Mouse (Mus musculus): Measurements from ENCODE around the gene Rnpepl1. TPM values are rescaled to one million over a fixed set of nuclear protein-coding genes. Genes with fewer than 3 reads are reported as not detected.

Rnpepl1 gene
- polyA plus RNA-seq, 1 experiment, result 87.3 TPM

- no peak for TF ChIP-seq CTCF (IDR thresholded peaks at IDR 0.05; ENCODE audit: low read depth, low read length)
- no peak for TF ChIP-seq POLR2A (IDR thresholded peaks at IDR 0.05; ENCODE audit: borderline replicate concordance, low read depth, low read length)
- peaks cover 3% of the 10 kb centered on the region for H3K4me1 ChIP-seq (ENCODE audit: control insufficient read depth, insufficient read depth, low read length)
- H3K4me3 ChIP-seq (ENCODE audit: insufficient read depth, low read length), result no peak overlapping the region
- no peak overlapping the region for H3K27ac ChIP-seq (ENCODE audit: insufficient read depth, low read depth, low read length)
Measured at GRCm38 (mm10) chr1:92914993-92915392, 4.4 kb downstream of the Rnpepl1 start.

GRCm38 (mm10) chr1:92916725-92917124, 6.1 kb downstream of the Rnpepl1 start:
- Histone ChIP-seq H3K4me3 (ENCODE audit: insufficient read depth, low read length) (no peak overlapping the region), H3K4me1 (ENCODE audit: control insufficient read depth, insufficient read depth, low read length) (peaks cover 17% of the 10 kb centered on the region), H3K27ac (ENCODE audit: insufficient read depth, low read depth, low read length) (no peak overlapping the region)
- no peak for TF ChIP-seq CTCF (IDR thresholded peaks at IDR 0.05; ENCODE audit: low read depth, low read length)
- no peak for TF ChIP-seq POLR2A (IDR thresholded peaks at IDR 0.05; ENCODE audit: borderline replicate concordance, low read depth, low read length)

GRCm38 (mm10) chr1:92919151-92919550, 8.6 kb downstream of the Rnpepl1 start:
- no peak overlapping the region for H3K27ac ChIP-seq (ENCODE audit: insufficient read depth, low read depth, low read length)
- no peak for TF ChIP-seq POLR2A (IDR thresholded peaks at IDR 0.05; ENCODE audit: borderline replicate concordance, low read depth, low read length)
- no peak for TF ChIP-seq CTCF (IDR thresholded peaks at IDR 0.05; ENCODE audit: low read depth, low read length)
- H3K4me3 ChIP-seq (ENCODE audit: insufficient read depth, low read length), result no peak overlapping the region
- H3K4me1 ChIP-seq (ENCODE audit: control insufficient read depth, insufficient read depth, low read length), result peaks cover 17% of the 10 kb centered on the region

DNA sequence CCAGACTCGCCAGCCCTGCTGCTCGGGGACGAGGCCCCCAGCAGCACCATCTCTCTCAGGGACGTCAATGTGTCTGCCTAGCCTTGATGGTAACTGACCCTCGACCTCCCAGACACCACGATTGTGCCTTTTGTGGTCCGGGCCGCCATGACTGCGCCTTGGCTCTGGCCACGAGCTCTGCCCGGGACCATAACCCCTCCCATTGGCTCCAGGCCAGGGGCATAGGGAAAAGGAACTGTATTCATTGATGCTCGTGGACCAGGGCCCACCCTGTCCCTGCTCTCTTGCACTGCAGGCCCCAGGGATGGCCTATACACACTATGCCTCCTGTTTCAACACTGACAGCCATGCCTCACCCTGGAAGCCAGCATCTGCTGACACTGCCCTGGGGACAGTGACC, 9.2 kb downstream of the Rnpepl1 start:
- H3K4me3 ChIP-seq (ENCODE audit: insufficient read depth, low read length), result no peak overlapping the region

DNA sequence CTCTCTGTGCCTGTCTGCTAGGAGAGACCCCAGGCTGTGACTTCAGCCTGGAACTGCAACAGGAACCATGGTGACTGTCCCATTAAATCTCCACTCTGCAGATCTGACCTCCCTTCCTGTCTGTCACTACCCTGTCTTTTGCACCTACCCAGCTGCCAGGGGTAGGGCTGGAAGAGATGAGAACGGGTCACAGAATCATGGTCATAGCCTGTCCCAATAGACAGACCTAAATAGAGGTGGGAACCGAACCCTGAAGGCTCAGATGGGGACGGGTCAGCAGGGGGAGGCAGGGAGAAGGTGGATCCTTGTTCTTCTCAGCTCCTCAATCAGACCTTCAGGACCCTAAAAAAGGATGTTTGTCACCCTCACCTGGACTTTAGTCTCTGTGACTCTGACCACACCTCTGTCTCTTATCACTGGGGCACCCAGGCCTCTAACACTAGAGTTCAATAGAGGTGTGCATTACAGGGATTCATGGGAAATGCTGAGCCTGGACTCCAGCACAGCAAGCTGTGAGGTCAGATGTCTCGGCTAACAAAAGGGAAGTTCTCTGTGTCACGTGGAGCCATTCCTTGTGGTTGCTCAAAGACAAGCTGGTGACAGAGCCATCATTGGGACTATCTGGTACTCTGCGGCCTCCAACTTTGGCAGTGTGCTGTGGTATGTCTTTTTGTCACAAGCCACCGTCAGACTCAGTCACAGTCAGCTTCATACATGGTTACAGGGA, 10.1 kb downstream of the Rnpepl1 start:
- Histone ChIP-seq H3K27ac (ENCODE audit: insufficient read depth, low read depth, low read length) (peak overlapping the region; percentile 61), H3K4me3 (ENCODE audit: insufficient read depth, low read length) (no peak overlapping the region), H3K4me1 (ENCODE audit: control insufficient read depth, insufficient read depth, low read length) (peaks cover 17% of the 10 kb centered on the region)
- no peak for TF ChIP-seq POLR2A (IDR thresholded peaks at IDR 0.05; ENCODE audit: borderline replicate concordance, low read depth, low read length)
- no peak for TF ChIP-seq CTCF (IDR thresholded peaks at IDR 0.05; ENCODE audit: low read depth, low read length)

More for the DNA sequence above, 9.2 kb downstream of the Rnpepl1 start:
- H3K27ac ChIP-seq (ENCODE audit: insufficient read depth, low read depth, low read length), result no peak overlapping the region
- peaks cover 17% of the 10 kb centered on the region for H3K4me1 ChIP-seq (ENCODE audit: control insufficient read depth, insufficient read depth, low read length)
- TF ChIP-seq POLR2A (IDR thresholded peaks at IDR 0.05; ENCODE audit: borderline replicate concordance, low read depth, low read length) (no peak), CTCF (IDR thresholded peaks at IDR 0.05; ENCODE audit: low read depth, low read length) (no peak)

DNA sequence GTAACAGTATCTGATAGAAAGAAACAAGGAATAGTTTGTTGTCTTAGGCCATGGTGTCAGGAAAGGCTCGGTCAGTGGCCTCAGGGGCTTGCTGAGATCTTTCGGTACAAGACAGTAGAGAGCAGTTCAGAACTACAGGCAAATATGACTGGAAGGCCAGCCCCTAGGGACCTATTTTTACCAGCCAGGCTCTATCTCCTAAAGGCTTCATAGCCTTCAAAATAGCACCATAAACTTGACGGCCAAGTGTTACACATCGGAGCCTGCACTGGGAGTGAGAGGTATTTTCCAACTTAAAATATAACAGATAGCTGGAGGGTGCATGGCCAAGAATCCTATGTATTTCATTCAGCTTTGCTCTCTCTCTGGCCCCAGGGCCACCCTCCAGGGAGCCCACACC, 10.9 kb downstream of the Rnpepl1 start:
- Histone ChIP-seq H3K27ac (ENCODE audit: insufficient read depth, low read depth, low read length) (no peak overlapping the region), H3K4me3 (ENCODE audit: insufficient read depth, low read length) (no peak overlapping the region), H3K4me1 (ENCODE audit: control insufficient read depth, insufficient read depth, low read length) (peaks cover 17% of the 10 kb centered on the region)
- TF ChIP-seq CTCF (IDR thresholded peaks at IDR 0.05; ENCODE audit: low read depth, low read length) (no peak), POLR2A (IDR thresholded peaks at IDR 0.05; ENCODE audit: borderline replicate concordance, low read depth, low read length) (no peak)

- Histone ChIP-seq H3K4me3 (ENCODE audit: insufficient read depth, low read length) (no peak overlapping the region), H3K27ac (ENCODE audit: insufficient read depth, low read depth, low read length) (no peak overlapping the region), H3K4me1 (ENCODE audit: control insufficient read depth, insufficient read depth, low read length) (peaks cover 8% of the 10 kb centered on the region)
Measured at GRCm38 (mm10) chr1:92930171-92930706, 19.7 kb downstream of the Rnpepl1 start.

DNA sequence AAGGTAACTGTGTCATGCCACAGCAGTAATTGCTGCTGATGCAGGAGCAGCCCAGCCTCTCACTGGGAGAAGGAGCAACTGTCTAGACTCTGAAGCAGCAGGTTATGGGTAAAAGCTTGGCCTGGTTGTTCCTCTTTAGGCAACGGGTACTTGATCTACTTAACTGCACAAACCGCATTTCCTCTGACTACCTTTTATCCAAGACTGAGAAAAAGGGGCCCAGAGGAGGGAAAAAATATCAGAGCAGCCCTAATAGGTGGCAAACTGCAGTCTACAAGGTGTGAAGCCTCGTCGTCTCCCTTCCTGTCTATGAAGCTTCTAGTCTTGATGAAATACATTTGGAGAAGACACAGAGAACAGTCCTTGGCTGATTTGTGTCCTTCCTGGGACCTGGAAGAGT, 23.0 kb downstream of the Rnpepl1 start:
- TF ChIP-seq CTCF (IDR thresholded peaks at IDR 0.05; ENCODE audit: low read depth, low read length) (no peak), POLR2A (IDR thresholded peaks at IDR 0.05; ENCODE audit: borderline replicate concordance, low read depth, low read length) (no peak)
- Histone ChIP-seq H3K4me3 (ENCODE audit: insufficient read depth, low read length) (peak overlapping the region; percentile 69), H3K27ac (ENCODE audit: insufficient read depth, low read depth, low read length) (peak overlapping the region; percentile 93), H3K4me1 (ENCODE audit: control insufficient read depth, insufficient read depth, low read length) (peaks cover 15% of the 10 kb centered on the region)

More at GRCm38 (mm10) chr1:92930171-92930706, 19.7 kb downstream of the Rnpepl1 start:
- TF ChIP-seq POLR2A (IDR thresholded peaks at IDR 0.05; ENCODE audit: borderline replicate concordance, low read depth, low read length) (no peak), CTCF (IDR thresholded peaks at IDR 0.05; ENCODE audit: low read depth, low read length) (no peak)

GRCm38 (mm10) chr1:92934182-92934827, 23.7 kb downstream of the Rnpepl1 start, which contains the start of gene Capn10:
Gene Capn10, plus strand, starts transcription at chr1:92934376.
- Histone ChIP-seq H3K27ac (ENCODE audit: insufficient read depth, low read depth, low read length) (peak within 1 kb of the TSS; percentile 93), H3K4me1 (ENCODE audit: control insufficient read depth, insufficient read depth, low read length) (peaks cover 15% of the 10 kb centered on the region), H3K4me3 (ENCODE audit: insufficient read depth, low read length) (peak within 1 kb of the TSS; percentile 69)
- TF ChIP-seq POLR2A (IDR thresholded peaks at IDR 0.05; ENCODE audit: borderline replicate concordance, low read depth, low read length), result peak; percentile 77; the same call in 1 of the 2 replicates
- TF ChIP-seq CTCF (IDR thresholded peaks at IDR 0.05; ENCODE audit: low read depth, low read length), result no peak
